Mouse (Mus musculus): Measurements from ENCODE around the gene Cdk7. TPM values are rescaled to one million over a fixed set of nuclear protein-coding genes. Genes with fewer than 3 reads are reported as not detected.
"Not testable (repeated sequence)": the region's sequence is repeated elsewhere in the genome, so short reads cannot be mapped to it uniquely, and the experiment has no call there.

The Cdk7 gene
- polyA plus RNA-seq, 1 experiment: 0.42 TPM

DNA sequence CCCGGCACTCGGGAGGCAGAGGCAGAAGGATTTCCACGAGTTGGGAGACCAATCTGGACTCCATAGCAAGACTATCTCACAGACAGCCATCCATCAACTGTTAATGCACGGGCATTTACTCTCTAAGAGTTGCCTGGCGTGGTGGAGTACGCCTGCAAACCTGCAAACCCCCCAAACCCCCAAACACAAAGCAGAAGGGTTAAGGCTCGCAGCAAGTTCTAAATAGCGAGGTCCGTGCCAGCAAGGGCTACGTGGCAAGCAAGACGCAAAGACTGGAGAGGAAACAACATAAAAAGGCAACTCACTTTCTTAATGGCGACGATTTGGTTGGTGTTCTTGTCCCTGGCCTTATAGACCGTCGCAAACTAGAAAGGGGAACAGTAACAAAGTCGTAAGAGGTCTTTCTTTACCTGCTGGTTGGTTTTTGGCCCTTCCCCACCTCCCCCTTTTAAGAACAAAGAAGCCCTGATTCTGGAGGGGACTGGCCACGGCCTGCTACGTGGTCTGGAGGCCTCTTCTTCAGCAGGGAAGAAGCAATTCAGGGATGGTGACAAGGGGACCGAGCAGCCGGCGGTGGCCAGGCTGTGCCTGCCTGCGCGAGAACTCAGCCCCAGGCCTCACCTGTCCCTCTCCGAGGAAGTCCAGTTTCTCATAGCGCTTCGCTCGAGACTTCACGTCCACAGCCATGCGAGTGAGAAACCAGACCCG is 432 bp downstream of the Cdk7 start:
- no peaks in the 10 kb centered on the region for H3K27me3 ChIP-seq (ENCODE audit: control insufficient read depth)
- peaks cover 32% of the 10 kb centered on the region for H3K36me3 ChIP-seq (ENCODE audit: control insufficient read depth)
- H3K4me3 ChIP-seq (replicated peaks): peak overlapping the region; percentile 82
- TF ChIP-seq GATA1 (IDR thresholded peaks at IDR 0.05; ENCODE audit: low read length): no peak
- no peak for TF ChIP-seq TAL1 (IDR thresholded peaks at IDR 0.05; ENCODE audit: low read length)
- H3K9me3 ChIP-seq (ENCODE audit: control insufficient read depth, low read length): no peaks in the 10 kb centered on the region
- H3K4me1 ChIP-seq (ENCODE audit: control insufficient read depth): peaks cover 39% of the 10 kb centered on the region

- H3K4me3 ChIP-seq (replicated peaks); H3K27me3 ChIP-seq (ENCODE audit: control insufficient read depth); H3K9me3 ChIP-seq (ENCODE audit: control insufficient read depth, low read length): not testable (repeated sequence)
- Histone ChIP-seq H3K4me1 (ENCODE audit: control insufficient read depth) (peaks cover 50% of the 10 kb centered on the region), H3K36me3 (ENCODE audit: control insufficient read depth) (peaks cover 38% of the 10 kb centered on the region)
These were observed 2.2 kb downstream of the Cdk7 start for GRCm38 (mm10) chr13:100728530-100728929.

- H3K4me1 ChIP-seq (ENCODE audit: control insufficient read depth): peaks cover 50% of the 10 kb centered on the region
- TF ChIP-seq TAL1 (IDR thresholded peaks at IDR 0.05; ENCODE audit: low read length) (no peak), GATA1 (IDR thresholded peaks at IDR 0.05; ENCODE audit: low read length) (no peak)
- H3K9me3 ChIP-seq (ENCODE audit: control insufficient read depth, low read length): no peaks in the 10 kb centered on the region
- H3K4me3 ChIP-seq (replicated peaks): no peak overlapping the region
- H3K27me3 ChIP-seq (ENCODE audit: control insufficient read depth): no peaks in the 10 kb centered on the region
- H3K36me3 ChIP-seq (ENCODE audit: control insufficient read depth): peaks cover 38% of the 10 kb centered on the region
These were observed 2.7 kb downstream of the Cdk7 start for GRCm38 (mm10) chr13:100728086-100728485.

DNA sequence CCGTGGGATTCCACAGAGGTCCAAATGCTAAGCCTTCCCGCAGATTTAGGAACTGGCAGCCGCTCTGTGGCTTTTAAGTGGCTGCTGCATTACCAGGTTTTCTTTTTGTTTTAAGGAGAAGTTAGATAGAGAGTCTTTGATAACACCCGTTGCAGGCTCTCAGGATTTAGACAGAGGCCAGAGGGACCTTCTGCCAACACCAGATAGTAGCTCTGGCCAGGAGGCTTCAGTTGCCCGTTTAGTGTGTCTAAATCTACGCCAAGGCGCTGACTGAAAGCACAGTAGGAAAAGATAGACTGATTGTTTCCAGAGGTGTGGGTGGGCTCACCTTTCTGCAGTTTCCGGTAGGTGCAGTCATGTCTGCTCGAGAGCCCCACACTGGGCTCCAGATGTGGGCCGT is 5.5 kb downstream of the Cdk7 start:
- H3K4me1 ChIP-seq (ENCODE audit: control insufficient read depth): peaks cover 43% of the 10 kb centered on the region
- peak overlapping the region; percentile 19 for H3K4me3 ChIP-seq (replicated peaks)
- H3K27me3 ChIP-seq (ENCODE audit: control insufficient read depth): no peaks in the 10 kb centered on the region
- peaks cover 62% of the 10 kb centered on the region for H3K36me3 ChIP-seq (ENCODE audit: control insufficient read depth)
- TF ChIP-seq GATA1 (IDR thresholded peaks at IDR 0.05; ENCODE audit: low read length) (no peak), TAL1 (IDR thresholded peaks at IDR 0.05; ENCODE audit: low read length) (no peak; the same call in 2 of the 3 replicates)
- H3K9me3 ChIP-seq (ENCODE audit: control insufficient read depth, low read length): no peaks in the 10 kb centered on the region

DNA sequence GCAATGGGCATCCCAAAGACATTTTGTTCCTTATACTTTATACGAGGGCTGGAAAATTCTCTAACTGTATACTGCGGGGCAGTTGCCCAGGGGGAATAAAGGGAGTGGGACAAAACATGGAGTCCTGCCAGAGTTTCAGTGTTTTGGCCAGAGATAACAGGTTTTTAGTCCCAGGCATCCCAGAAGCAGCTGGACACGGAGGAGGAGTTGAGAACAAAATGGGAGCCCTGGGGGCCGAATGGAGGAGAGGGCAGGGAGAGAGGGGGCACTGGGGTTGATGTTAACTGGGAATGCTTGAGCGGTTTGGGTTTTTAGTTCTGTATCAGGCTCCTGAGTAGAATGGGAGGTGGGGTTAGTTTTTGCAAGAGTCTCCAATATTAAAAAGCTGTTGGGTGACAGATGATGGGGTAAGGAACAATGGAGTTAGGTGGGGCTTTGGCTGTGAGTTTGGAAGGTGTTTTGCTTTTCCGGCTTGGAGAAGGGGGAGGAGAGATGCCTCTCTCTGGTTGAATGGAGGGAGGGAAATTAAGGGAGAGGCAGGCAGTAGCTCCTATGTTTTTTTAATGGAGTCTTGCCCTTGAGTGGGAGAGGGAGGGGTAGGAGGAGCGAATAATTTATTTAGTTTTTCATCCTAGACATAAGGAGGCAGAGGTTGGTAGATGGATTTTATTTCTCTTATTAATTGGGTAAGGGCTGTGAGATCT is 6.5 kb downstream of the Cdk7 start:
- H3K36me3 ChIP-seq (ENCODE audit: control insufficient read depth): peaks cover 67% of the 10 kb centered on the region
- TF ChIP-seq GATA1 (IDR thresholded peaks at IDR 0.05; ENCODE audit: low read length) (no peak), TAL1 (IDR thresholded peaks at IDR 0.05; ENCODE audit: low read length) (no peak)
- no peaks in the 10 kb centered on the region for H3K27me3 ChIP-seq (ENCODE audit: control insufficient read depth)
- H3K4me1 ChIP-seq (ENCODE audit: control insufficient read depth): peaks cover 33% of the 10 kb centered on the region
- H3K9me3 ChIP-seq (ENCODE audit: control insufficient read depth, low read length): no peaks in the 10 kb centered on the region
- no peak overlapping the region for H3K4me3 ChIP-seq (replicated peaks)

DNA sequence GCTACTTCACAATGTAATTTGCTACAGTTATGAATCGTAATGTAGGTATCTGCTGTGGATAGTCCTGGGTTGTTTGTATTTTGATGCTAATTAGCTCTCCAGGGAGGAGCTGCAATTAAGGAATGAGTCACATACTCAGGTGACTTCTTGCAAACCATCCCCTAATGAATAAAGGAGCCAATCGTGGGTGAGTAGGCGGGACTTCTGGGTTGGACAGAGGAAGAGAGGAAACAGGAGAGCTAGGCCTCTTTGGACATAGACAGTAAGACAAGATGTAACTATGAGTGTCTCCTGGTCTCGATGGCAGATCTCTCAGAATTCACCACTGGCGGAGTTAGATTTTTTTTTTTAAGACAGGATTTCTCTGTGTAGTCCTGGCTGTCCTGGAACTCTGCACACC is 9.1 kb downstream of the Cdk7 start:
- Histone ChIP-seq H3K4me1 (ENCODE audit: control insufficient read depth) (peaks cover 19% of the 10 kb centered on the region), H3K9me3 (ENCODE audit: control insufficient read depth, low read length) (no peaks in the 10 kb centered on the region), H3K4me3 (replicated peaks) (no peak overlapping the region), H3K36me3 (ENCODE audit: control insufficient read depth) (peaks cover 66% of the 10 kb centered on the region), H3K27me3 (ENCODE audit: control insufficient read depth) (no peaks in the 10 kb centered on the region)
- TF ChIP-seq TAL1 (IDR thresholded peaks at IDR 0.05; ENCODE audit: low read length) (no peak), GATA1 (IDR thresholded peaks at IDR 0.05; ENCODE audit: low read length) (no peak)

GRCm38 (mm10) chr13:100715467-100715866 is 15.3 kb downstream of the Cdk7 start:
- H3K27me3 ChIP-seq (ENCODE audit: control insufficient read depth): no peaks in the 10 kb centered on the region
- no peaks in the 10 kb centered on the region for H3K9me3 ChIP-seq (ENCODE audit: control insufficient read depth, low read length)
- TF ChIP-seq TAL1 (IDR thresholded peaks at IDR 0.05; ENCODE audit: low read length) (no peak), GATA1 (IDR thresholded peaks at IDR 0.05; ENCODE audit: low read length) (no peak)
- no peak overlapping the region for H3K4me3 ChIP-seq (replicated peaks)
- H3K36me3 ChIP-seq (ENCODE audit: control insufficient read depth): peaks cover 79% of the 10 kb centered on the region
- peaks cover 10% of the 10 kb centered on the region for H3K4me1 ChIP-seq (ENCODE audit: control insufficient read depth)

GRCm38 (mm10) chr13:100706206-100706605 is 24.5 kb downstream of the Cdk7 start:
- Histone ChIP-seq H3K4me3 (replicated peaks) (no peak overlapping the region), H3K4me1 (ENCODE audit: control insufficient read depth) (peaks cover 2% of the 10 kb centered on the region), H3K27me3 (ENCODE audit: control insufficient read depth) (no peaks in the 10 kb centered on the region), H3K36me3 (ENCODE audit: control insufficient read depth) (peaks cover 90% of the 10 kb centered on the region), H3K9me3 (ENCODE audit: control insufficient read depth, low read length) (no peaks in the 10 kb centered on the region)
- TF ChIP-seq TAL1 (IDR thresholded peaks at IDR 0.05; ENCODE audit: low read length) (no peak), GATA1 (IDR thresholded peaks at IDR 0.05; ENCODE audit: low read length) (no peak)

- no peaks in the 10 kb centered on the region for H3K4me1 ChIP-seq (ENCODE audit: control insufficient read depth)
- H3K36me3 ChIP-seq (ENCODE audit: control insufficient read depth): peaks cover 90% of the 10 kb centered on the region
- no peak overlapping the region for H3K4me3 ChIP-seq (replicated peaks)
- H3K27me3 ChIP-seq (ENCODE audit: control insufficient read depth): no peaks in the 10 kb centered on the region
- no peak for TF ChIP-seq GATA1 (IDR thresholded peaks at IDR 0.05; ENCODE audit: low read length)
- TF ChIP-seq TAL1 (IDR thresholded peaks at IDR 0.05; ENCODE audit: low read length): no peak
- H3K9me3 ChIP-seq (ENCODE audit: control insufficient read depth, low read length): no peaks in the 10 kb centered on the region
These were observed 27.3 kb downstream of the Cdk7 start for GRCm38 (mm10) chr13:100703468-100703867.
